Mouse (Mus musculus) urinary bladder, adult 2 months (tissue): Measurements from ENCODE around the gene Acot3. TPM values are rescaled to one million over a fixed set of nuclear protein-coding genes. Genes with fewer than 3 reads are reported as not detected.
"Not testable (repeated sequence)": the region's sequence is repeated elsewhere in the genome, so short reads cannot be mapped to it uniquely, and the experiment has no call there.

Experiments
- DNase-seq: peaks from one replicate; pipeline ENCODE4 v3.0.0; 2022; ENCODE audit warnings: low spot score
- polyA plus RNA-seq: library from polyadenylated mRNA; depleted of rRNA; stranded (reverse); fragments of >200 nt; gene quantifications from 2 replicates; pipeline ENCODE4 v1.2.3, GENCODE M21; 2012; rRNA removed

The Acot3 gene
- not detected in 2 replicates for polyA plus RNA-seq

- DNase-seq = no peak
These were observed at the start of gene Acot3 for GRCm38 (mm10) chr12:84051937-84052474. Gene Acot3, plus strand, starts transcription at chr12:84052144.

GRCm38 (mm10) chr12:84003866-84004265 is 48.1 kb upstream of the Acot3 start:
- no peak for DNase-seq

GRCm38 (mm10) chr12:84008251-84008650 is 43.7 kb upstream of the Acot3 start:
- DNase-seq = no peak

GRCm38 (mm10) chr12:84008729-84009128 is 43.2 kb upstream of the Acot3 start:
- no peak for DNase-seq

GRCm38 (mm10) chr12:84009171-84009965 is 42.6 kb upstream of the Acot3 start, which contains the start of gene Acot1:
Gene Acot1, plus strand, starts transcription at chr12:84009490.
- peak; percentile 52 for DNase-seq

GRCm38 (mm10) chr12:84010201-84010600 is 41.7 kb upstream of the Acot3 start:
- DNase-seq = no peak

- DNase-seq = no peak
These were observed 40.5 kb upstream of the Acot3 start for GRCm38 (mm10) chr12:84011251-84012040.

GRCm38 (mm10) chr12:84013130-84013529 is 38.8 kb upstream of the Acot3 start:
- DNase-seq = no peak

GRCm38 (mm10) chr12:84013701-84014100 is 38.2 kb upstream of the Acot3 start:
- DNase-seq = no peak

- not testable (repeated sequence) for DNase-seq
These were observed 31.4 kb upstream of the Acot3 start for GRCm38 (mm10) chr12:84020528-84020927.

GRCm38 (mm10) chr12:84022266-84022665 is 29.7 kb upstream of the Acot3 start:
- not testable (repeated sequence) for DNase-seq

GRCm38 (mm10) chr12:84023052-84023745 is 28.7 kb upstream of the Acot3 start:
- DNase-seq = no peak

GRCm38 (mm10) chr12:84025888-84026287 is 26.1 kb upstream of the Acot3 start:
- no peak for DNase-seq

- DNase-seq = not testable (repeated sequence)
These were observed 23.6 kb upstream of the Acot3 start for GRCm38 (mm10) chr12:84028328-84028727.

GRCm38 (mm10) chr12:84029043-84029442 is 22.9 kb upstream of the Acot3 start:
- not testable (repeated sequence) for DNase-seq

- DNase-seq = peak; percentile 33
These were observed 21.1 kb upstream of the Acot3 start for GRCm38 (mm10) chr12:84030659-84031332.

GRCm38 (mm10) chr12:84032854-84033253 is 19.1 kb upstream of the Acot3 start:
- DNase-seq = no peak

GRCm38 (mm10) chr12:84033302-84033701 is 18.6 kb upstream of the Acot3 start:
- not testable (repeated sequence) for DNase-seq

- DNase-seq = no peak
These were observed 17.8 kb upstream of the Acot3 start for GRCm38 (mm10) chr12:84034108-84034507.

- not testable (repeated sequence) for DNase-seq
These were observed 13.7 kb upstream of the Acot3 start, which contains the start of gene Acot4 for GRCm38 (mm10) chr12:84038241-84038640. Gene Acot4, plus strand, starts transcription at chr12:84038379.

GRCm38 (mm10) chr12:84038691-84039111 is 13.2 kb upstream of the Acot3 start, which contains the start of gene Gm49366:
Gene Gm49366, plus strand, starts transcription at chr12:84038935.
- peak; percentile 38 for DNase-seq
